Mouse (Mus musculus): ENCODE data around the gene Arhgap4.

Gene Arhgap4

GRCm38 (mm10) chrX:73881463-73881862 lies 40.2 kb downstream of the Arhgap4 start:
- ChIA-PET CTCF (interaction anchor here in 1 of 4 experiments (1.4 kb wide), 1 partner anchor 13 kb away, joined by 3 read pairs; no protein-coding TSS in a partner anchor), POLR2A (interaction anchor here in 2 of 4 experiments (0.6 to 0.9 kb wide), 4 partner anchors 10 to 350 kb away, joined by 3 to 4 read pairs (median 3); no protein-coding TSS in a partner anchor)

- POLR2A ChIA-PET, result interaction anchor here in 2 of 4 experiments (0.6 to 1.2 kb wide), 3 partner anchors 11 to 349 kb away, joined by 3 to 5 read pairs (median 3); no protein-coding TSS in a partner anchor
Measured at GRCm38 (mm10) chrX:73881036-73881427, 40.6 kb downstream of the Arhgap4 start.

GRCm38 (mm10) chrX:73880194-73881035 lies 41.3 kb downstream of the Arhgap4 start:
- CTCF ChIA-PET, result interaction anchor here in 1 of 4 experiments (1.1 to 1.4 kb wide), 2 partner anchors 14 to 82 kb away, joined by 3 read pairs; no protein-coding TSS in a partner anchor
- POLR2A ChIA-PET, result interaction anchor here in 1 of 4 experiments (0.6 to 1.2 kb wide), 5 partner anchors 12 to 368 kb away, joined by 3 to 5 read pairs (median 3); partner anchors contain the start of gene Srpk3

More at GRCm38 (mm10) chrX:73881036-73881427, 40.6 kb downstream of the Arhgap4 start:
- CTCF ChIA-PET, result interaction anchor here in 1 of 4 experiments (1.1 to 1.4 kb wide), 2 partner anchors 14 to 82 kb away, joined by 3 read pairs; no protein-coding TSS in a partner anchor

DNA sequence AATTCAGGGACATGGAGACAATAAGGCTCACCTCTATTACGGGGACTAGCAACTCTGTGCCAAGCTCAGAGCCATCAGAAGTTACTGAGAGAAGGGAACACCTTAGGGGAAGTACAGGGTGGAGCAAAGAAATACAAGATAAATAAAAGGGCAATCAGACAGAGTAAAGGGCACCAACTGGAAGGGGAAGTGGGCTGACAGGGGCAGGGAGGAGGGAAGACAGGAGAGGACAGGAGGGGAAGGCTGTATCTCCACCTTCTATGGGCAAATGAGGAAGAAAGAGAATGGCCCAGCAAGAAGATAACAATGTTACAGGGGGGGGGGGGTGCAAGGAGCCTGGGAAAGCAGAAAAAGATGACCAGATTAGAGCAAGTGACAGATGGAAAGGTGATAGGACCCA lies 44.7 kb downstream of the Arhgap4 start:
- POLR2A ChIA-PET, result interaction anchor here in 1 of 4 experiments (0.6 kb wide), 1 partner anchor 39 kb away, joined by 4 read pairs; no protein-coding TSS in a partner anchor
- CTCF ChIA-PET, result no interaction called here

- CTCF ChIA-PET, result no interaction called here
- POLR2A ChIA-PET, result no interaction called here
Measured at GRCm38 (mm10) chrX:73875881-73876280, 45.8 kb downstream of the Arhgap4 start.

DNA sequence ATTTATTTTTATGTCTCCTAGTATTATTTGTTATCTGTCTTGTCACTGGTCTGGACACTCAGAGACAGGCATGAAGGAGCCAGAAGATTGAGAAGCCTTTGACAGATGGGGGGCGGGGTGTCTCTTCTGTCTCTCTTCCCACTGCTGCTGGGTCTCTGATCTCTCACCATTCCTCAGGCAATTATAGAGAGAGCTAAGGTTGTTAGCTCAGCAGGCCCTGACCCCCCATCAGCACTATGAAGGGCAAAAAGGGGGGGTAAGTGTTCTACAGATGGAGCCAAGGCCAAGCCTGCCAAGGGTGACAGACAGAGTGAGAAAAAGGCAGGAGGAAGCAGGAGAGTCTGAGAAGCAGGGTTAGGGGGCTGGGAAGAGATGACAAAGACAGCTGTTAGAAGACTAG lies 49.7 kb downstream of the Arhgap4 start:
- CTCF ChIA-PET, result no interaction called here

GRCm38 (mm10) chrX:73871474-73871873 lies 50.2 kb downstream of the Arhgap4 start:
- POLR2A ChIA-PET, result interaction anchor here in 1 of 4 experiments (0.6 to 1.1 kb wide), 2 partner anchors 85 to 124 kb away, joined by 3 read pairs; partner anchors contain the start of genes Idh3g and Ssr4
- CTCF ChIA-PET, result no interaction called here

More for the DNA sequence above, 49.7 kb downstream of the Arhgap4 start:
- POLR2A ChIA-PET, result interaction anchor here in 2 of 4 experiments (0.6 to 1.1 kb wide), 3 partner anchors 38 to 357 kb away, joined by 3 to 4 read pairs (median 3); partner anchors contain the start of genes Idh3g (in 1 of the 2) and Ssr4 (in 1 of the 2)

GRCm38 (mm10) chrX:73869334-73869733 lies 52.3 kb downstream of the Arhgap4 start:
- ChIA-PET POLR2A (no interaction called here), CTCF (no interaction called here)

DNA sequence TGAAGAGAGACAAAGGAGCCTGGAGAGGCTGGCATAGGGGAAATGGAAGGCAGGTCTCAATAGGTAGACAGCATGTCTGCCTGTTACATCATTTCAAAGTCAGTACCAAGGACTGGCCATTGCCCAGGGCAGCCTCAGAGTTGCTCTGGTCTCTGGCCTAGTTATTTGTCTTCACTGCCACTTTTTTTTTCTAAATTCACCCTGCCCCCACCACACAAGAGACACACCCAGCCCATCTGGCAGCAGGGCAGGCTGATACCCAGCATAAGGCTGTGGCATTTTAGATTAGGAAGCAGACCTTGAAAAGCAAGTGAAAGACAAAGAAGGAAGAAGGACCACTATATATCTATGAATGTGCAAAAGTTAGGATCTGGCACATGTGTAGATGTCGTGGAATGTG lies 53.8 kb downstream of the Arhgap4 start:
- POLR2A ChIA-PET, result no interaction called here
- CTCF ChIA-PET, result no interaction called here

DNA sequence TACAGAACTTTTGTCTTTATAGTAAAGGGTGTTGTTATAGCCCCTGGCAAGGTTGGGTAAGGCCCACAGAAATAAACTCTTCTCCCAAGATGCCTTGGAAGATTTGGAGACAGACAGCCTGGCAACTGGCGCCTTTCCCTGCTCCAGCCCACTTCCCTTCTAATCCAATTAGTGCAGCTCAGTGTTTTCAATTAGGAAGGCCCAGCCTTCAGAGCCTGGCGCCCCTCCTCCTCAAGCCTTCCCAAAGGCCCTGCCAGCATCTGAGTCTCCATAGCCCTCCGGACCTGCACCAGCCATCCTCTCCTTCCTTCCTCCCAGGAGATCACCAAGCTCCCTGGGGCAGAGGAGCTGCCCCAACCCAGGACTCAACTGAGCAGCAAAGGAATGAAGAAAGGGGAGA lies 54.4 kb downstream of the Arhgap4 start:
- POLR2A ChIA-PET, result no interaction called here
- CTCF ChIA-PET, result no interaction called here

DNA sequence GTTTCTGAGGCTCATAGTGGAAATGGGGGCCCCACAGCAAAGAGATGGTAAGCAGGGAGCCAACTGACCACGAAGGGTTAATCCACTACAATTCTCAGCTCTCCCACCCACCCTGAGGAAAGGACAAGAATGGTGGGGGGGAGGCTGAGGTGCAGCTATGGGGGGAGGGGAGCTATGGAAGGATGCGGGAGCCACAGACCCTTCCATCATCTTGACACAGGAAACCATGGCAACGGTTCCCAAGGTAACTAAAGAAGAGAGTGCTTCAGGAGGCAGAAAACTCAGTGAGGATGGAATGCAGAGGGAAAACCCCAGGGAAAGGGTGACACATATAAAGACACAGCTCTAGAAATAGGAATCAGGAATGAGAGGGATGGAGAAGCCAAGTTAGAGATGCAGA lies 57.0 kb downstream of the Arhgap4 start:
- ChIA-PET CTCF (no interaction called here), POLR2A (no interaction called here)

DNA sequence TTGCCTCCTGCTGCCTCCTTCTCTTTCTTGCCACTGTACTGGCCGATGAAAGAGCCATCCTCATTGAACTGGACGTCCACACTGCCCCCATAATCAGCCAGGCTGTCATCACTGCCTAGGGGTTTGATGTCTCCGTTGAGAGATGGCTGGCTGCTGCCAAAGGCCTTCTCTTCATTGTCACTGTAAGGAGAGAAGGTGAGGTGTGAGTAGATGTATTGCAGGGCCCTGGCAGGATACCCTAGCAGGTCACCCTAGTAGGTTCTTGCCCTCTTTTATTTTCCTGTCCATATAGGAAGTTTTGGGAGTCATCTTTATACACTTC lies 66.6 kb downstream of the Arhgap4 start:
- CTCF ChIA-PET, result no interaction called here
- POLR2A ChIA-PET, result no interaction called here

DNA sequence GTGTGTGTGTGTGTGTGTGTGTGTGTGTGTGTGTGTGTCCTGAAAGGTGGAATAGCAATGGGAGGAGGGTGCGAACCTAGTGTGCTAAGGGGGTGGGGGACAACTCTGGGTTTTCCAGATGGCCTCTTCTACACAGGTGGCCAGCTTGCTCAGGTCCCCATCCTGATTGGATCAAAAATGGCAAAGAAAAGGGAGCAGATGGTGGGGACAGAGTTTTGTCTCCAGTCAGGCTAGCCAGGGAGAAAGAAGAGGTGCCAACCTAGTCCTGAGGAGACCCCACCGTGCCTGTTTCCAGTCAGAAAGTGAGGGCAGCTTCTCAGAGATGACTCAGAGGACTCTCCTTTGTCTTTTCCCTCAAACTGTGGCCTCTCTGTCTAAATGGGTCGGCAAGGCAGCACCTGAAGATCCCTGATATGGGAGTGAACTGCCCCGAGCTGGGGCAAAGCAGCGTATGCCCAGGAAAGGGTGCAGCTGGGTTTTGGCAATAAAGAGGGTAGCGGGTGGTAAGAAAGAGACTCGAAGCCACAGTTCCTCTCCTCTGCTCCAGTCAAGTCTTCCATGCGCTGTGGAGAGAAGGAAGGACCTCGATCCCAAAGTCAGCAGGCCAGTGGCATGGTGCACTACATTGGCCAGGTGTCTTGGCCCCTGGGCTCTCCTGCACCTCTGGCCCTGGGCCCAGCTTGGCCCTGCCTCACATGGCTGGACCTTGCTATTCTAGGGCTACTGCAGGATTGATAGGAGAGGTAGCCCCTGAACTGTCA lies 67.2 kb downstream of the Arhgap4 start:
- POLR2A ChIA-PET, result no interaction called here
- CTCF ChIA-PET, result no interaction called here
